Mouse (Mus musculus): ENCODE results near the gene Elk4. TPM values are rescaled to one million over a fixed set of nuclear protein-coding genes. Genes with fewer than 3 reads are reported as not detected.

Gene Elk4
- polyA plus RNA-seq, 1 experiment: 16.6 TPM

GRCm38 (mm10) chr1:131970322-131970660 is 37.1 kb upstream of the Elk4 start:
- DNase-seq (ENCODE audit: low read depth): no peak
- TF ChIP-seq POLR2A (IDR thresholded peaks at IDR 0.05; ENCODE audit: borderline replicate concordance, extremely low read depth, insufficient read depth, insufficient read length, poor library complexity, severe bottlenecking): no peak
- TF ChIP-seq CTCF (IDR thresholded peaks at IDR 0.05; ENCODE audit: borderline replicate concordance, extremely low read depth, insufficient read depth, insufficient read length): no peak

DNA sequence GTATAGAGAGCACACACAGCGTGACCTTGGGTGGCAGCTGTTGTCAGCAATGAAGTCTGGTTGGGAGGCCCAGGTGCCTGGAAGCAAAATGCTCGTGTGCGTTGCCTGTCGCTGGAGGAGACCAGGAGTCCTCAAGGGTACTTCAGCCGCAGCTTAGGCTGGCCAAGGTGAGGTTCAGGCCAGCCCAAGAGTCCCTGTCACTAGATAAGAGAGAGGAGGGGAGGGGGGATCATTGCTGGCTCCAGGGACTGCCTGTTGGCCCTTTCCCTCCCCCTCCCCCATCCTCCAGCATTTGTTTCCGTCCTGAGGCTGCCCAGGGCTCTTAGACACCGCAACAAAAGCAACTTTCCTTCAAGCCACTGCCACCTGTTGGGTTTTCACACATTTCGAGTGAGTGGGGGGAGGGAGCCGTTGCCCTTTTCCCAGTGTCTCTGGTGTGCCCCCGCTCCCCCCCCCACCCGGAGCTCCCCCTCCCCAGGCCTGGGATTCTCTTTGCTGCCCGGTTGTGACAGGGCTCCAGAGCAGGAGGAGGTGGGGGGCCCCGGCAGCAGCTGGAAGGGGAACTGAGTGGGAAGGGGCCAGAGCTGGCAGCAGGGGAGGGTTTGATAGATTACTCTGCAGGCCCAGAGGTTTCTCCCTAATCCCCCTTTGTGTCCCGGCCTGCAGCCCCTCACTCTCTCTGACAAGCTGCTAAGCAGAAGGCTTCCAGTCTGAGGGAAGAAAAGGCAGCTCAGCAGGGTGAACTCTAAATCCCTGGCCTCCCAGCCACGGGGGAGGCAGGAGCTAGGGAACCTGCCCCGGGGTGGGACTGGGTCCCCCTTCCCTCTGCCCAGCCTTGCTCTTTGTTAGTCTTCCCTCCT is 36.5 kb upstream of the Elk4 start:
- DNase-seq (ENCODE audit: low read depth): peak; percentile 89
- TF ChIP-seq POLR2A (IDR thresholded peaks at IDR 0.05; ENCODE audit: borderline replicate concordance, extremely low read depth, insufficient read depth, insufficient read length, poor library complexity, severe bottlenecking) (no peak), CTCF (IDR thresholded peaks at IDR 0.05; ENCODE audit: borderline replicate concordance, extremely low read depth, insufficient read depth, insufficient read length) (no peak)

DNA sequence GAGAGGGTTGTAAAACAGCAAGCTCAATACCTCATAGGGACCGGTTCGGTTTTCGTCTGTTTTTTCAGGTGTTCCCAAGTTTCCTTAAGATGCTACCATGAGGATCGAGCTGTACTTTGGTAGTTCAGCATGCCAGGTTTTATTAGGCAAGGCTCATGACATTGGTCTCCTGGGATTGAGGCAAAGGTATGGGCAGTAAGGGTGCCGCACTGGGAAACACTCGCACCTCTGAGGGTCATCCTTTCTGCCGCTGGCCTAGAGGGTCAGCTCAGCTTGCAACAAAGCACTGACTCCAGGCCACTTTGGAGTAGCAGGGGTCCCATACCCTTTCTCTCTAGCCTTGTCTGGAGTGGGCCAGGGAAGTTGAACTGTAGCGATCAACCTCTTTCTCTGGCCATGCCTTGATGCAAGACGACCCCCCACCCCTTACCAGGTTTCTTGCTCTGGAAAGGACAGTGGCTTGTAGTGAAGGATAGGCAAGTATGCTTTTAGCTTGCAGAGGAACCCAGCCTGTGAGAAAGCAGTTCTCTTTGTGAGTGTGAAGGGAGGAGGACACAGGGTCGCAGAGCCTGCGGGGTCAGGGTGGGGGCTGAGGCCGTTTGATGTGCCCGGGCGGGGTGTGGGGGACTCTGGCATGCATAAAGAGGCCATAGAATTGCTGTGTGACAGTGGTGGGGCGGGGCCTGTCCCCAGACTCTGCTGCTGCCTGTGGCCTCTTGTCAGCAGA is 35.5 kb upstream of the Elk4 start:
- DNase-seq (ENCODE audit: low read depth): peak; percentile 75
- TF ChIP-seq POLR2A (IDR thresholded peaks at IDR 0.05; ENCODE audit: borderline replicate concordance, extremely low read depth, insufficient read depth, insufficient read length, poor library complexity, severe bottlenecking) (no peak), CTCF (IDR thresholded peaks at IDR 0.05; ENCODE audit: borderline replicate concordance, extremely low read depth, insufficient read depth, insufficient read length) (no peak)

GRCm38 (mm10) chr1:131972498-131973334 is 34.7 kb upstream of the Elk4 start:
- DNase-seq (ENCODE audit: low read depth): no peak
- no peak for TF ChIP-seq POLR2A (IDR thresholded peaks at IDR 0.05; ENCODE audit: borderline replicate concordance, extremely low read depth, insufficient read depth, insufficient read length, poor library complexity, severe bottlenecking)
- TF ChIP-seq CTCF (IDR thresholded peaks at IDR 0.05; ENCODE audit: borderline replicate concordance, extremely low read depth, insufficient read depth, insufficient read length): no peak

GRCm38 (mm10) chr1:131973991-131974390 is 33.4 kb upstream of the Elk4 start:
- no peak for TF ChIP-seq POLR2A (IDR thresholded peaks at IDR 0.05; ENCODE audit: borderline replicate concordance, extremely low read depth, insufficient read depth, insufficient read length, poor library complexity, severe bottlenecking)
- no peak for TF ChIP-seq CTCF (IDR thresholded peaks at IDR 0.05; ENCODE audit: borderline replicate concordance, extremely low read depth, insufficient read depth, insufficient read length)
- DNase-seq (ENCODE audit: low read depth): no peak

DNA sequence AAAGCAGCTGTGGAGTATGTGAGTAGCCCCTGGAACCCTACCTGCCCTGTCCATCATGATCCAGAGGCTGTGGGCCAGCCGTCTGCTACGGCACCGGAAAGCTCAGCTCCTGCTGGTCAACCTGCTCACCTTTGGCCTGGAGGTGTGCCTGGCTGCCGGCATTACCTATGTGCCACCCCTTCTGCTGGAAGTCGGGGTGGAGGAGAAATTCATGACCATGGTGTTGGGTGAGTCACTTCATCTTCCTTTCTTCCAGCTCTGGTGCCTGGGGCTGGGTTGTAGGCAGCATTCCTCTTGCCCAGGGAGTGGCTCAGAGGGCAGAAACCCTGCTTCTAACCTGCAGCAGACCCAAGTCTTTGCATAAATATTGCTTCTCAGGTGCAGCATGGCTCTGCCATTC is 30.5 kb upstream of the Elk4 start:
- TF ChIP-seq CTCF (IDR thresholded peaks at IDR 0.05; ENCODE audit: borderline replicate concordance, extremely low read depth, insufficient read depth, insufficient read length): no peak
- no peak for TF ChIP-seq POLR2A (IDR thresholded peaks at IDR 0.05; ENCODE audit: borderline replicate concordance, extremely low read depth, insufficient read depth, insufficient read length, poor library complexity, severe bottlenecking)
- no peak for DNase-seq (ENCODE audit: low read depth)

- TF ChIP-seq POLR2A (IDR thresholded peaks at IDR 0.05; ENCODE audit: borderline replicate concordance, extremely low read depth, insufficient read depth, insufficient read length, poor library complexity, severe bottlenecking) (no peak), CTCF (IDR thresholded peaks at IDR 0.05; ENCODE audit: borderline replicate concordance, extremely low read depth, insufficient read depth, insufficient read length) (no peak)
- no peak for DNase-seq (ENCODE audit: low read depth)
Measured at GRCm38 (mm10) chr1:131980471-131980870, 26.9 kb upstream of the Elk4 start.

- TF ChIP-seq POLR2A (IDR thresholded peaks at IDR 0.05; ENCODE audit: borderline replicate concordance, extremely low read depth, insufficient read depth, insufficient read length, poor library complexity, severe bottlenecking) (no peak), CTCF (IDR thresholded peaks at IDR 0.05; ENCODE audit: borderline replicate concordance, extremely low read depth, insufficient read depth, insufficient read length) (peak; percentile 87)
- peak; percentile 83 for DNase-seq (ENCODE audit: low read depth)
Measured at GRCm38 (mm10) chr1:131981378-131982013, 25.9 kb upstream of the Elk4 start.

DNA sequence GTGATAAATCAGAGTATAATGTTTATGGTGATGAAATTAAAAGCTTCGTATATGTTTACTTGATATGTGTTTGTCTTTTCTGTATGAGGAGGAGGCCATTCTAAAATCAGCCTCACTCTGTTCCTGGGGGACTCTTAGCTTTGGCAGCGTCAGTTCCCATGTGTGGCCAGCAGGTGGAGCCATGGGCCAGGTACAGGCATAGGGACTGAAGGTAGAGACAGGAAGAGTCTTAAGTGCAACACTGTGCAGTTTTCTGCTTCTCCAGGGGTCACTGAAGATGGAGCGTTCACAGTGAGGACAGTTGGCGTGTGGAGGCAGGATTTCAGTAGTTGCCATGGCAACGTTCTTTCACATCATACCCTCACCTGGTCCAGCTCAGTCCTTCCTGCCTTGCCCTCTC is 24.5 kb upstream of the Elk4 start:
- peak; percentile 80 for DNase-seq (ENCODE audit: low read depth)
- TF ChIP-seq CTCF (IDR thresholded peaks at IDR 0.05; ENCODE audit: borderline replicate concordance, extremely low read depth, insufficient read depth, insufficient read length): peak; percentile 96
- no peak for TF ChIP-seq POLR2A (IDR thresholded peaks at IDR 0.05; ENCODE audit: borderline replicate concordance, extremely low read depth, insufficient read depth, insufficient read length, poor library complexity, severe bottlenecking)

DNA sequence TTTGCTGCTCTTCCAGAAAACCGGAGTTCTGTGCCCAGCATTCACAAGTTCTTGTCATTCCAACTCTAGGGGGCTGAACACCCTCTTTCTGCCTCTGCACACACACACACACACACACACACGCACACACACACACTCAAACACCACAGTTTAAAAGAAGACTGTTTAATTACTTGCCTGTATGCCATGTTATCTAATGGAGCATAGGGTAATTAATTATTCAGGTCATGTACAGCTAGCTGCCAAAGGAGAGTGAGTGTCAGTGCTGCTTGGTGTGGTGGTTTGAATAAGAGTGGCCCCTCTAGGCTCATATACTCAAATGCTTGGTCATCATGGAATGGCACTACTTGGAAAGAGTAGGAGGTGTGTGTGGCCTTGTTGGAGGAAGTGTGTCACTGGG is 23.6 kb upstream of the Elk4 start:
- DNase-seq (ENCODE audit: low read depth): peak; percentile 31
- no peak for TF ChIP-seq CTCF (IDR thresholded peaks at IDR 0.05; ENCODE audit: borderline replicate concordance, extremely low read depth, insufficient read depth, insufficient read length)
- TF ChIP-seq POLR2A (IDR thresholded peaks at IDR 0.05; ENCODE audit: borderline replicate concordance, extremely low read depth, insufficient read depth, insufficient read length, poor library complexity, severe bottlenecking): no peak

All from brain, embryonic 14.5 days (tissue).